Mouse (Mus musculus) liver, adult 10 weeks (tissue): ENCODE measurements around the gene Hist1h2bg. TPM values are rescaled to one million over a fixed set of nuclear protein-coding genes. Genes with fewer than 3 reads are reported as not detected.

Source experiments
- polyA plus RNA-seq: library from polyadenylated mRNA; stranded (reverse); fragments of 350-450 nt; fragmentation: Illumina TruSeq; extraction: RNeasy Lipid Tissue Mini Kit (QIAGEN cat#74804); gene quantifications from one replicate; pipeline ENCODE4 v1.2.3, GENCODE M21; 2014; ENCODE audit warnings: low read depth, low replicate concordance

Gene Hist1h2bg
- not detected for polyA plus RNA-seq

GRCm38 (mm10) chr13:23571022-23571503 lies at the start of gene Hist1h2bg, which contains the start of gene Hist1h2ae:
Hist1h2bg (plus strand) TSS chr13:23571396.
Hist1h2ae (minus strand) TSS chr13:23571220.

GRCm38 (mm10) chr13:23530901-23531875 lies 40.0 kb upstream of the Hist1h2bg start, which contains the start of gene Hist1h4h:
Hist1h4h (plus strand) TSS chr13:23531050.

GRCm38 (mm10) chr13:23533560-23534367 lies 37.4 kb upstream of the Hist1h2bg start, which contains the start of gene Hist1h2af:
Hist1h2af (plus strand) TSS chr13:23533906.

GRCm38 (mm10) chr13:23535137-23536075 lies 35.8 kb upstream of the Hist1h2bg start, which contains the start of gene Hist1h3g:
Hist1h3g (plus strand) TSS chr13:23535422.

GRCm38 (mm10) chr13:23542999-23543607 lies 28.1 kb upstream of the Hist1h2bg start, which contains the start of gene Hist1h2bh:
Hist1h2bh (minus strand) TSS chr13:23543392.

GRCm38 (mm10) chr13:23543965-23544786 lies 27.0 kb upstream of the Hist1h2bg start, which contains the start of gene Hist1h3f:
Hist1h3f (plus strand) TSS chr13:23544052.

GRCm38 (mm10) chr13:23551146-23551834 lies 19.9 kb upstream of the Hist1h2bg start, which contains the start of gene Hist1h4f:
Hist1h4f (minus strand) TSS chr13:23551648.

GRCm38 (mm10) chr13:23552962-23553361 lies 18.2 kb upstream of the Hist1h2bg start, which contains the start of gene Hist1h1d:
Hist1h1d (plus strand) TSS chr13:23553262.

GRCm38 (mm10) chr13:23561883-23562659 lies 9.1 kb upstream of the Hist1h2bg start, which contains the start of gene Hist1h3e:
Hist1h3e (minus strand) TSS chr13:23562369.

GRCm38 (mm10) chr13:23573898-23574524 lies 2.8 kb downstream of the Hist1h2bg start, which contains the start of the genes Hist1h2bf and Hist1h2ad:
Hist1h2bf (minus strand) TSS chr13:23574196.
Hist1h2ad (plus strand) TSS chr13:23574381.

GRCm38 (mm10) chr13:23575271-23575851 lies 4.2 kb downstream of the Hist1h2bg start, which contains the start of gene Hist1h3d:
Hist1h3d (plus strand) TSS chr13:23575763.

GRCm38 (mm10) chr13:23581408-23582218 lies 10.4 kb downstream of the Hist1h2bg start, which contains the start of gene Hist1h4d:
Hist1h4d (plus strand) TSS chr13:23581598.

GRCm38 (mm10) chr13:23620733-23621531 lies 49.7 kb downstream of the Hist1h2bg start, which contains the start of gene Hist1h2be:
Hist1h2be (minus strand) TSS chr13:23621124.

